Mouse (Mus musculus) E14TG2a.4 (cell line): Measurements from ENCODE around the gene Scnn1a.
A peak's percentile ranks its signal among the peaks of the same experiment; 100 is the strongest.

Experiments used
- H3K27me3 ChIP-seq: 2 replicates; pipeline ENCODE4 v1.6.1; 2014; ENCODE audit warnings: low read length, control low read depth; ENCODE audit not compliant: insufficient read depth
- H3K36me3 ChIP-seq: 2 replicates; pipeline ENCODE4 v1.6.1; 2014; ENCODE audit warnings: low read length, control low read depth; ENCODE audit not compliant: insufficient read depth
- H3K4me1 ChIP-seq: replicated peaks from 2 replicates; pipeline ENCODE4 v1.6.1; 2014; ENCODE audit warnings: low read depth, low read length, control low read depth
- H3K4me3 ChIP-seq: replicated peaks from 2 replicates; pipeline ENCODE4 v1.5.1; 2014; ENCODE audit warnings: mild to moderate bottlenecking, low read length
- H3K9me3 ChIP-seq: 2 replicates; pipeline ENCODE4 v1.6.1; 2014; ENCODE audit warnings: low read length, control low read depth
- CTCF ChIP-seq: conservative IDR thresholded peaks from 2 replicates; pipeline ENCODE4 v1.5.1; 2014; ENCODE audit warnings: low read length
- NANOG ChIP-seq: IDR thresholded peaks from 2 replicates; pipeline ENCODE4 v1.6.1; 2014; ENCODE audit warnings: borderline replicate concordance, low read length, mixed read lengths
- POU5F1 ChIP-seq: IDR thresholded peaks from 2 replicates; pipeline ENCODE4 v1.6.1; 2014; ENCODE audit warnings: low read length, borderline replicate concordance

Gene Scnn1a

GRCm38 (mm10) chr6:125356264-125356663 lies 35.8 kb downstream of the Scnn1a start:
- Histone ChIP-seq H3K9me3 (peaks cover 9% of the 10 kb centered on the region), H3K36me3 (no peaks in the 10 kb centered on the region), H3K4me1 (peaks cover 91% of the 10 kb centered on the region), H3K27me3 (peaks cover 72% of the 10 kb centered on the region), H3K4me3 (no peak overlapping the region)
- TF ChIP-seq POU5F1 (no peak), NANOG (no peak), CTCF (no peak)

- Histone ChIP-seq H3K36me3 (no peaks in the 10 kb centered on the region), H3K27me3 (peaks cover 72% of the 10 kb centered on the region), H3K4me3 (peak overlapping the region; percentile 2; the same call in 1 of the 2 replicates), H3K9me3 (peaks cover 5% of the 10 kb centered on the region; the same call in 1 of the 2 replicates), H3K4me1 (peaks cover 98% of the 10 kb centered on the region)
- TF ChIP-seq POU5F1 (no peak), NANOG (no peak), CTCF (no peak)
Measured at GRCm38 (mm10) chr6:125357334-125357733, 36.9 kb downstream of the Scnn1a start.

- TF ChIP-seq POU5F1: no peak
- no peak for TF ChIP-seq NANOG
- TF ChIP-seq CTCF: peak; percentile 17; the same call in 1 of the 2 replicates
- H3K4me3 ChIP-seq: no peak overlapping the region
- H3K4me1 ChIP-seq: peaks cover 99% of the 10 kb centered on the region
- H3K27me3 ChIP-seq: peaks cover 78% of the 10 kb centered on the region
- peaks cover 5% of the 10 kb centered on the region; the same call in 1 of the 2 replicates for H3K9me3 ChIP-seq
- H3K36me3 ChIP-seq: no peaks in the 10 kb centered on the region
Measured at GRCm38 (mm10) chr6:125359999-125360398, 39.5 kb downstream of the Scnn1a start.

- TF ChIP-seq POU5F1 (no peak), NANOG (no peak), CTCF (no peak)
- peaks cover 5% of the 10 kb centered on the region; the same call in 1 of the 2 replicates for H3K9me3 ChIP-seq
- peaks cover 76% of the 10 kb centered on the region for H3K27me3 ChIP-seq
- H3K4me3 ChIP-seq: peak overlapping the region; percentile 62; the same call in 1 of the 2 replicates
- no peaks in the 10 kb centered on the region for H3K36me3 ChIP-seq
- peaks cover 96% of the 10 kb centered on the region for H3K4me1 ChIP-seq
Measured at GRCm38 (mm10) chr6:125360846-125361245, 40.4 kb downstream of the Scnn1a start.

- H3K4me3 ChIP-seq: peak overlapping the region; percentile 62
- peaks cover 94% of the 10 kb centered on the region for H3K4me1 ChIP-seq
- no peaks in the 10 kb centered on the region for H3K36me3 ChIP-seq
- TF ChIP-seq NANOG (no peak), POU5F1 (no peak), CTCF (peak; percentile 37)
- H3K9me3 ChIP-seq: peaks cover 5% of the 10 kb centered on the region; the same call in 1 of the 2 replicates
- H3K27me3 ChIP-seq: peaks cover 75% of the 10 kb centered on the region
Measured at GRCm38 (mm10) chr6:125361467-125362291, 41.2 kb downstream of the Scnn1a start.

- H3K4me3 ChIP-seq: peak overlapping the region; percentile 61
- H3K4me1 ChIP-seq: peaks cover 92% of the 10 kb centered on the region
- no peaks in the 10 kb centered on the region for H3K36me3 ChIP-seq
- TF ChIP-seq POU5F1: no peak
- TF ChIP-seq CTCF: no peak
- TF ChIP-seq NANOG: no peak
- H3K27me3 ChIP-seq: peaks cover 65% of the 10 kb centered on the region
- H3K9me3 ChIP-seq: peaks cover 5% of the 10 kb centered on the region; the same call in 1 of the 2 replicates
Measured at GRCm38 (mm10) chr6:125363021-125363420, 42.6 kb downstream of the Scnn1a start.

- H3K27me3 ChIP-seq: peaks cover 59% of the 10 kb centered on the region
- peaks cover 1% of the 10 kb centered on the region; the same call in 1 of the 2 replicates for H3K9me3 ChIP-seq
- H3K4me1 ChIP-seq: peaks cover 92% of the 10 kb centered on the region
- peak overlapping the region; percentile 61 for H3K4me3 ChIP-seq
- TF ChIP-seq POU5F1: no peak
- TF ChIP-seq NANOG: peak; percentile 44; the same call in 1 of the 2 replicates
- no peak for TF ChIP-seq CTCF
- no peaks in the 10 kb centered on the region for H3K36me3 ChIP-seq
Measured at GRCm38 (mm10) chr6:125363451-125364242, 43.2 kb downstream of the Scnn1a start.

GRCm38 (mm10) chr6:125364448-125364847 lies 44.0 kb downstream of the Scnn1a start:
- no peak for TF ChIP-seq NANOG
- TF ChIP-seq CTCF: no peak
- TF ChIP-seq POU5F1: no peak
- H3K4me3 ChIP-seq: peak overlapping the region; percentile 61
- H3K4me1 ChIP-seq: peaks cover 92% of the 10 kb centered on the region
- H3K27me3 ChIP-seq: peaks cover 51% of the 10 kb centered on the region
- H3K36me3 ChIP-seq: no peaks in the 10 kb centered on the region
- no peaks in the 10 kb centered on the region; the same call in 1 of the 2 replicates for H3K9me3 ChIP-seq

GRCm38 (mm10) chr6:125365522-125365921 lies 45.1 kb downstream of the Scnn1a start:
- TF ChIP-seq CTCF: no peak
- TF ChIP-seq POU5F1: no peak
- no peaks in the 10 kb centered on the region; the same call in 1 of the 2 replicates for H3K9me3 ChIP-seq
- peaks cover 51% of the 10 kb centered on the region for H3K27me3 ChIP-seq
- H3K4me1 ChIP-seq: peaks cover 93% of the 10 kb centered on the region
- H3K4me3 ChIP-seq: no peak overlapping the region
- H3K36me3 ChIP-seq: no peaks in the 10 kb centered on the region
